ENCODE assay signal across 30 mouse cellular contexts in genomic region chr1:152713924-152714323, GRCm38 (mm10). TPM values are rescaled to one million over a fixed set of nuclear protein-coding genes. Genes with fewer than 3 reads are reported as not detected.
"Had no signal": no experiment of that assay in that cellular context is flagged by ENCODE, and none has a peak within 500 bp of the region (broad histone marks: within the 10 kb centered on the region; RNA-seq: fewer than 3 reads in every experiment).

No protein-coding gene starts in this region.

- H3K27me3 ChIP-seq: heart, embryonic 12.5 days; hindbrain, embryonic 12.5 days; limb, embryonic 13.5 days; limb, embryonic 15.5 days; liver, embryonic 12.5 days had no signal

- H3K27ac ChIP-seq: gastrocnemius, adult 2 months; heart, embryonic 10.5 days; hindbrain, embryonic 10.5 days; hindbrain, embryonic 12.5 days; layer of hippocampus, adult 2 months; left cerebral cortex, adult 2 months; limb, embryonic 13.5 days; limb, embryonic 15.5 days; liver, embryonic 12.5 days; liver, embryonic 14.5 days had no signal

- H3K9me3 ChIP-seq: heart, embryonic 10.5 days; heart, embryonic 12.5 days; hindbrain, embryonic 10.5 days; hindbrain, embryonic 12.5 days; limb, embryonic 15.5 days; liver, embryonic 12.5 days had no signal

- DNase-seq: gastrocnemius, adult 2 months; gastrocnemius, postnatal 10 days; gastrocnemius, postnatal 25 days; heart, adult 18-20 months; heart, postnatal 10 days; heart, postnatal 4 days; kidney, adult 11 months; kidney, adult 2 months; kidney, adult 9 months; kidney, postnatal 10 days; kidney, postnatal 25 days; kidney, postnatal 4 days had no signal

- H3K36me3 ChIP-seq: heart, embryonic 10.5 days; heart, embryonic 12.5 days; hindbrain, embryonic 10.5 days; hindbrain, embryonic 12.5 days; limb, embryonic 13.5 days; limb, embryonic 15.5 days; liver, embryonic 12.5 days had no signal

- H3K4me2 ChIP-seq: heart, embryonic 12.5 days; hindbrain, embryonic 12.5 days; hindbrain, embryonic 14.5 days; limb, embryonic 13.5 days; limb, embryonic 15.5 days; liver, embryonic 12.5 days had no signal

- H3K4me3 ChIP-seq: gastrocnemius, adult 2 months; heart, embryonic 10.5 days; heart, embryonic 12.5 days; hindbrain, embryonic 10.5 days; hindbrain, embryonic 12.5 days; layer of hippocampus, adult 2 months; left cerebral cortex, adult 2 months; limb, embryonic 13.5 days; limb, embryonic 15.5 days; liver, embryonic 12.5 days had no signal

- H3K9ac ChIP-seq: heart, embryonic 12.5 days; hindbrain, embryonic 12.5 days; hindbrain, embryonic 14.5 days; limb, embryonic 13.5 days; limb, embryonic 15.5 days; liver, embryonic 12.5 days; liver, embryonic 14.5 days had no signal

- ATAC-seq: hindbrain, embryonic 16.5 days; inflammation-experienced regulatory T-cells, adult 6 months; intestine, embryonic 16.5 days; liver, embryonic 12.5 days had no signal

RNA-seq across cellular contexts. Expression of gene Apobec4, which starts 36.4 kb away (rescaled TPM):
- polyA plus RNA-seq: heart, embryonic 10.5 days; heart, embryonic 12.5 days; heart, embryonic 14.5 days; heart, embryonic 16.5 days; hindbrain, embryonic 10.5 days; hindbrain, embryonic 12.5 days; inflammation-experienced regulatory T-cells, adult 6 months; intestine, embryonic 16.5 days; kidney, adult 2 months; kidney, embryonic 16.5 days; limb, embryonic 13.5 days; limb, embryonic 15.5 days; liver, adult 2 months; liver, embryonic 12.5 days; liver, embryonic 14.5 days had no signal
